Mouse (Mus musculus) heart, postnatal 36 days (tissue): ENCODE results near the gene Scd3. TPM values are rescaled to one million over a fixed set of nuclear protein-coding genes. Genes with fewer than 3 reads are reported as not detected.
"Not testable (repeated sequence)": the region's sequence is repeated elsewhere in the genome, so short reads cannot be mapped to it uniquely, and the experiment has no call there.

Experiments used
- DNase-seq, 2 experiments: peaks; one replicate each; pipeline ENCODE4 v3.0.0; 2021 to 2022
- intact Hi-C: fragments of 180-260 bp; cut with DNase I; formaldehyde crosslinking; loops from one replicate; pipeline ENCODE4 v1.15.1; 2025
- total RNA-seq, 2 experiments: library from RNA; stranded (reverse); gene quantifications; 2 replicates each; pipeline ENCODE4 v1.2.3; 2021

Scd3 gene
- total RNA-seq, 2 experiments from 2014 or later, result not detected

GRCm38 (mm10) chr19:44266458-44266823 lies 63.4 kb downstream of the Scd3 start:
- intact Hi-C loops, result loop anchor here (2.0 kb wide), 2 partner anchors 18 to 28 kb away; no protein-coding TSS in a partner anchor
- no peak for DNase-seq

GRCm38 (mm10) chr19:44266824-44267498 lies 63.9 kb downstream of the Scd3 start:
- intact Hi-C loops, result loop anchor here (2.0 kb wide), 2 partner anchors 18 to 28 kb away; no protein-coding TSS in a partner anchor
- peak; percentile 76 to 87 for DNase-seq

DNA sequence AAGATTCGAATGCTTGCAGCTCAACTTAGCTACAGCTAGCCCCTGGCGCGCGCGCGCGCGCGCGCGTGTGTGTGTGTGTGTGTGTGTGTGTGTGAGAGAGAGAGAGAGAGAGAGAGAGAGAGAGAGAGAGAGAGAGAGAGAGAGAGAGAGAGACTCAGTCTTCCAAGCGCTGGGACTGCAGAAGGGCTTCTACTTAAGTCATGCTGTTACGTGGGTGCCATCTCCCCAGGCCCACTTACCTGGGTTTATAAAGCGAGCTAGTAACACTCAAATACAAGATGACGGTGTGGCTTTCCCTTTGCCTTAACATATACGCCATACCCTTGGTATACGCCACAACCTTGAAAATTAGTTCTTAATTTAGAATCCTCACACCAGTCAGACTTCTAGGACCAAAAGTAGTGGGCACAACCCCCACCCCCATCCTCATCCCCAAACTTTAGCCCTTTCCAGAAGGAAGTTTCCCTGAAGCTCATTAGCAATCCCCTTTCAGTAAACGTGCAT lies 64.5 kb downstream of the Scd3 start:
- DNase-seq, result peak in 1 of 2 experiments; percentile 11
- intact Hi-C loops, result loop anchor here (2.0 kb wide), 2 partner anchors 19 to 27 kb away; no protein-coding TSS in a partner anchor

DNA sequence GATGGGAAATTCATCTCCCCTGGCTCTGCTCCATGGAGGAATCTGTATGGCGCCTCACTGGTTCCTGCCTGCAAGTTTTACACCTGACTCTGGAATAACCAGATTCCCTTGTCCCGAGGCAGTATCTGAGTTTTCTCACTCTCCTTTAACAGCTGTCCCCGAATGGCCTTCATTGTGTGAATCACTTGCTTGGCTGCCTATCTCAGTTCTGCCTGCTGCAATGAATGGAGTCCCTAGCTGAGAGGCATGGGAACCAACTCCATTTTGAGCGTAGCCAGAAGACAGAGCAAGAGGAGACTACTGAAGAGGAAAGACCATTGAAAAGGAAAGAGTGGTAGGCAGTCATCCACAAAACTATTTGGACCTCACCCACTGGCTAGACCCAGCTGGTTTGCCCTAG lies 70.6 kb downstream of the Scd3 start:
- intact Hi-C loops, result no loop called here
- DNase-seq, result no peak

DNA sequence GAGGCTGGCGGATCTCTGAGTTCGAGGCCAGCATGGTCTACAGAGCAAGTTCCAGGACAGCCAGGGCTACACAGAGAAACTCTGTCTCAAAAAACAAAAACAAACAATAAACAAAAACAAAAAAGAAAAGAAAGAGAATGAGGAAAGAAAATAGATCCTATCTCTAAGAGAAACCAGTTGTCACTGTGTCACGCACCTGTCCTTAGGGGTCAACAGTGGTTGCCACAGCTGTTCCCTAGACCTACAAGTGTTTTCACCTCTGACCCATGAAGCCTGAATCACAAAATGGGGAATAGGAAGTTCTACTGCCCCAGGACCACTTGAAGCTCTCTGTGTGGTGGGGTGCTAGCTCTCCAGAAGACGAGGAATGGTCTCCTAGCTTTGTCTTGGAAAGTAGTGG lies 71.4 kb downstream of the Scd3 start:
- no peak for DNase-seq
- intact Hi-C loops, result no loop called here

GRCm38 (mm10) chr19:44275418-44275817 lies 72.3 kb downstream of the Scd3 start:
- intact Hi-C loops, result no loop called here

GRCm38 (mm10) chr19:44276861-44277260 lies 73.8 kb downstream of the Scd3 start:
- DNase-seq, result no peak
- intact Hi-C loops, result no loop called here

More at GRCm38 (mm10) chr19:44275418-44275817, 72.3 kb downstream of the Scd3 start:
- no peak for DNase-seq

- intact Hi-C loops, result no loop called here
These were observed 74.9 kb downstream of the Scd3 start for GRCm38 (mm10) chr19:44277931-44278330.

GRCm38 (mm10) chr19:44280755-44281154 lies 77.7 kb downstream of the Scd3 start:
- peak in 1 of 2 experiments; percentile 18 for DNase-seq
- intact Hi-C loops, result no loop called here

More at GRCm38 (mm10) chr19:44277931-44278330, 74.9 kb downstream of the Scd3 start:
- no peak for DNase-seq

DNA sequence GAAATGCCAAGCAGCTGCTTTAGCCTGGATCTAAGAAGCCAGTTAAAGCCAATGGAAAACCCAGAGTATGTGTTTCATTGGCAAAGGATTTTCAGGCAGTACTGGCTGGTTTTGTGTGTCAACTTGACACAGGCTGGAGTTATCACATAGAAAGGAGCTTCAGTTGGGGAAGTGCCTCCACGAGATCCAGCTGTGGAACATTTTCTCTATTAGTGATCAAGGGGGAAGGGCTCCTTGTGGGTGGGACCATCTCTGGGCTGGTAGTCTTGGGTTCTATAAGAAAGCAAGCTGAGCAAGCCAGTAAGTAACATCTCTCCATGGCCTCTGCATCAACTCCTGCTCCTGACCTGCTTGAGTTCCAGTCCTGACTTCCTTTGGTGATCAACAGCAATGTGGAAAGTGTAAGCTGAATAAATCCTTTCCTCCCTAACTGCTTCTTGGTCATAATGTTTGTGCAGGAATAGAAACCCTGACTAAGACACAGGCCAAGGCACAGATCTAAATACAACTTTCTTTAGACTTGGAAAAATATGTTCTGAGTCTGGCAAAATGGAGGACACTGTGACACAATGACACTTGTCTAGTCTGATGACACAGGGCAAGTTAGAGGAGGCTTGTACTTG lies 78.9 kb downstream of the Scd3 start:
- intact Hi-C loops, DNase-seq: not testable (repeated sequence)

DNA sequence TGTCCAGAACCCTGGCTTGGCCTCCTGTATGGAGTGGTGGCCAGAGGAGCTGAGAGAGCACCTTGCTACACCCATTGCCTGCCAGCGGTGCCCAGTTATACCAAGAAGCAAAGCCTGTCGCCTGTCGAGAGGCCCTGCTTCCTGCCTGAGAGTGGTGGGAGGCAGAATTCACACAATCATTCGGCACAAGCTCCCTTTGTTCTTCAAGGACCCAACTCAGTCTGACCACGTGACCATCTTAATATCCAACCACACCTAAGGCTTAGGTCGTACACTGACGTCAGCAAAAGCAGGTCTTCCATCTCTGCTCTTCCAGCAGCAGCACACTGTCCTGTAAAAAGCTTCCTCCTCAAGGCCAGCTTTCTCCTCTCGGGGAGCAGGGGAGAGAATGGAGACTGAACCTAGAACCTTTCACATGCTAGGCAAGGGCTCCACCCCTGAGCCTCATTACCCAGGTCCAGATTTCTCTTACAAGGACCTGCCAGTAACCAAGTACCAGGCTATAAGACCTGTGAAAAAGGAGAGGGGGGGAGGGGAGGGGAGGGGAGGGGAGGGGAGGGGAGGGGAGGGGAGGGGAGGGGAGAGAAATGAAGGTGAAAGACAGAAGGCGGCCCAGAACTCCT lies 79.6 kb downstream of the Scd3 start:
- DNase-seq, result no peak
- intact Hi-C loops, result no loop called here

DNA sequence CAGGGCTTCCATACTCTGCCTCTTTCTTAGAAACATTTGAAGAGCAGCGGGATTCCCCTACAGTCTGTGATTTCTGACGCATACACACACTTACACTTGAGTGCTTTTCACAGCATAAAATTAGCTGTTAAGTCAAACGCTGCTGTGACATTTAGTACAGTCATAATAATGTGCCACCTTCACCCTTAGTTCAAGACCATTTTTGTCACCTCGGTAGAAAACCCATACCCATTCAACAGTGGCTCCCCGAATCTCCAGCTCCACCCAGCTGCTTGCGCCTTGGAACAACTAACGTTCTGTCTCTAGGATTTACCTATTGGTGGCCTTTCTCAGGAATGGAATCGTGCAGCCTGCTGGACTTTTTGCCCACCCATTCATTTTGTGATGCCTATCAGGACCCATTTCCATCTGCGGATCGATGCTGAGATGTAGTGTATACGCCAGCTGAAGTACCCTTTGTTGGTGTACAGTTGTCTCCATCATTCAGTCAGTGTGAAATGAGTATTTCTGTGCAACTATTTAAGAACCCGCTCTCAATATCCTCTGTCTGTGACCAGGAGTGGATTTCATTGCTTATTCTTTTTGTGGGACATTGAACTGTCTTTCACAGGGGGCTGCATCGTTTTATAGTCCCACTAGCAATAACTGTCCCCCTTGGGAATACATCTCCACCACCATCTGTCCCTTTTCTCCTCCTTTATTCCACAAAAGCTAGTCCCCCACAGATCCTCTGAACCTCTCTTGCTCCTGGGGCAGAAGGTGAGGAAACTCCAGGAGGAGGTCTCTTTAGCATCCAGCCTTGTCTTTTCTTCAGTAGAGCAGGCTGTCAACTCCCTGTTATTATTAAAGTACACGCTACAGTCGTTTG lies 80.3 kb downstream of the Scd3 start:
- intact Hi-C loops, result no loop called here

GRCm38 (mm10) chr19:44284025-44284695 lies 81.1 kb downstream of the Scd3 start:
- intact Hi-C loops, result no loop called here
- peak; percentile 79 to 86 for DNase-seq

More for the DNA sequence above, 80.3 kb downstream of the Scd3 start:
- no peak for DNase-seq

DNA sequence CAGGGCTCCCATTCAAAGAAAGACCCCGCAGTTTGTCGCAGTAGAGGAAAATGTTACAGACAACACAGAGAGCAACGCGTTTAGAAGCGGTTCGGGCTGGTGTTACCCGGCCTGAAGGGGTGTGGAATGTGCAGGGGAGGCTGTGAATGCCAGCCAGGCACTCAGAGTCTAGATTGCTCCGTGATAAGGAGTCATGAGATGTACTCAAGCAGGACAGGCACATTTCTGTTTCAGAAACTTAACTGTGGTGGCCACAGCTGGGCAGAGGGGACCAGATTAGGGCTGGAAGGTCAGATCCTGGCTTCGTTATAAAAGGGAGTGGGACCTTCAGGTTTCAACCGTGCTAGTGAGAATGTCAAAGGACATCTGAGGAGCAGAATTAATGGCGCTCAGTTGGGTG lies 81.7 kb downstream of the Scd3 start:
- no peak for DNase-seq
- intact Hi-C loops, result no loop called here

DNA sequence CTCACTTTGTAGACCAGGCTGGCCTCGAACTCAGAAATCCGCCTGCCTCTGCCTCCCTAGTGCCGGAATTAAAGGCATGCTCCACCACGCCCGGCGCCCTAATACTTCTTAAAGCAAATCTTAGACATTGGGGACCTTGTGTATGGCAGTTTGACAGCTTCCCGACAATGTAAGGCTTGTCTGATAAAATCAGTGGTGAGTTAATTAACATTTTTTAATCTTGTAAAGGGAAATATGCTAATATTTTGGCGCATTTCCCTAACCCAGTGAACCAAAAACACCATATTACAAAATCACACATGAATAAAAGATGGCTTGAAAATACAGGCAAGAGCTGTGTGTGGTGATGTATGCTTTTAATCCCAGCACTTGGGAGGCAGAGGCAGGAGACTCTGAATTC lies 82.5 kb downstream of the Scd3 start:
- DNase-seq, result no peak
- intact Hi-C loops, result no loop called here

GRCm38 (mm10) chr19:44286109-44286508 lies 83.0 kb downstream of the Scd3 start:
- intact Hi-C loops, result no loop called here
- DNase-seq, result no peak

- intact Hi-C loops, result no loop called here
- no peak for DNase-seq
These were observed 84.5 kb downstream of the Scd3 start for GRCm38 (mm10) chr19:44287415-44288110.

DNA sequence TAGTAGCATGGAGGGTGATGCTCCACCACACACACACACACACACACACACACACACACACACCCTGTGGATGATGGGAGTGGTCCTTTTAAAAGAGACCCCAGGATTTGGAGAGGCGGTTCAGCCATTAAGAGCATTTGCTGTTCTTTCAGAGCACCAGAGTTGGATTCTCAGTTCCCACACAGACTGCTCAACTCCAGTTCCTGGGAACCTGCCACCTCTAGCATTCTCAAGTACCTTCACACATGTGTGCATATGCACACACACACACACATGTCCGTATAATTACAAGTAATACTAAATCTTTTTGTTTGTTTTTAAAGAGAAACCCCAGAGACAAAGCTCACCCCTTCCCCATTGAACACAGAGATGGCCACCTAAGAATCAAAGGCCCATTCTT lies 89.0 kb downstream of the Scd3 start:
- intact Hi-C loops, result loop anchor here (10.0 kb wide), 1 partner anchor 127 kb away; no protein-coding TSS in a partner anchor
- DNase-seq, result no peak

GRCm38 (mm10) chr19:44292483-44292882 lies 89.4 kb downstream of the Scd3 start:
- intact Hi-C loops, result loop anchor here (10.0 kb wide), 1 partner anchor 128 kb away; no protein-coding TSS in a partner anchor
- DNase-seq, result no peak
